In the genomic region with DNA sequence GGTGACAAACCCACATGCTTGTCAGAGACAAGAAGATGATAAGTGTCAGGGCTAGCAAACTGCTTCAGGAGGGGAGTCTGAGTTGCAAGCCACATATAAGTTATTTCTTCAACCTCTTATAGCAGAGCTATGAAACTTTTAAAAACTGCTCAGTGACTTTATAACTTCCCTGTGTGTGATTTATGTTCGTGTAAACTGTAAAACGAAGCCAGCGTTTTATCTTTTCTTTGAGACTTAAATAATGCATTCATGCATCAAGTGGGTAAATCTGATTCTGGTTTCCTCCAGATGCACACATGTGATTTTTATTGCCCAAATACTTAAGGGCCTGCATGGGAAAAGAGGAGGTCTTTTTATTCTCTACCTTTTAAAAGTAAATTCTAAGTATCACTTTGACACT, we compare ENCODE assay signal across 13 mouse cellular contexts.
DNase-seq lines count a peak whose midpoint lies in the region; ATAC-seq and TF ChIP-seq lines count a peak whose summit lies in the region.
"Had no signal": no experiment of that assay in that cellular context is flagged by ENCODE, and none has a peak within 500 bp of the region (broad histone marks: within the 10 kb centered on the region; RNA-seq: fewer than 3 reads in every experiment).

No protein-coding gene starts in this region.

- H3K4me1 ChIP-seq in heart, embryonic 13.5 days, result peaks cover 68% of the 10 kb centered on the region
- peaks cover 53% of the 10 kb centered on the region for H3K4me1 ChIP-seq in hindbrain, embryonic 13.5 days (replicated peaks)
- H3K4me1 ChIP-seq in limb, embryonic 15.5 days, result peaks cover 29% of the 10 kb centered on the region
- H3K4me1 ChIP-seq: megakaryocyte, embryonic 14.5 days had no signal

- H3K4me3 ChIP-seq in heart, embryonic 13.5 days, result no peak overlapping the region
- H3K4me3 ChIP-seq in layer of hippocampus, adult 2 months, result no peak overlapping the region
- no peak overlapping the region for H3K4me3 ChIP-seq in hindbrain, embryonic 13.5 days
- H3K4me3 ChIP-seq in limb, embryonic 15.5 days, result no peak overlapping the region
- H3K4me3 ChIP-seq: forebrain, embryonic 10.5 days; megakaryocyte, embryonic 14.5 days had no signal

- peak overlapping the region; percentile 16 for H3K4me2 ChIP-seq in heart, embryonic 13.5 days
- H3K4me2 ChIP-seq in hindbrain, embryonic 13.5 days, result no peak overlapping the region
- H3K4me2 ChIP-seq in limb, embryonic 15.5 days, result 0 out of 2 replicates have a peak overlapping the region, but pooled peaks have one; percentile 22

- TF ChIP-seq CTCF in layer of hippocampus, adult 2 months (conservative IDR thresholded peaks at IDR 0.05), result no peak

- no peak overlapping the region for H3K9ac ChIP-seq in heart, embryonic 13.5 days
- H3K9ac ChIP-seq in hindbrain, embryonic 13.5 days, result no peak overlapping the region
- no peak overlapping the region for H3K9ac ChIP-seq in limb, embryonic 15.5 days

- H3K27ac ChIP-seq in heart, embryonic 13.5 days (replicated peaks), result peak overlapping the region; percentile 72
- peak overlapping the region; percentile 59; the same call in 1 of the 2 replicates for H3K27ac ChIP-seq in layer of hippocampus, adult 2 months
- H3K27ac ChIP-seq in hindbrain, embryonic 13.5 days, result peak overlapping the region; percentile 76
- H3K27ac ChIP-seq in limb, embryonic 15.5 days, result peak overlapping the region; percentile 69

- H3K36me3 ChIP-seq in heart, embryonic 13.5 days, result no peaks in the 10 kb centered on the region
- no peaks in the 10 kb centered on the region for H3K36me3 ChIP-seq in hindbrain, embryonic 13.5 days
- H3K36me3 ChIP-seq in limb, embryonic 15.5 days, result no peaks in the 10 kb centered on the region
- H3K36me3 ChIP-seq: forebrain, embryonic 10.5 days had no signal

- DNase-seq in heart, adult 9 months (ENCODE audit: low spot score in 2 of 2), result no peak
- DNase-seq in layer of hippocampus, adult 2 months (ENCODE audit: low spot score in 2 of 2), result no peak
- DNase-seq in layer of hippocampus, adult 11-12 months (ENCODE audit: low spot score), result no peak
- no peak for DNase-seq in adrenal gland, adult 8-10 months
- DNase-seq in urinary bladder, postnatal 14 days (ENCODE audit: low spot score), result no peak
- DNase-seq: thymus, adult 18-20 months had no signal

- H3K9me3 ChIP-seq in heart, embryonic 13.5 days, result no peaks in the 10 kb centered on the region
- H3K9me3 ChIP-seq in hindbrain, embryonic 13.5 days, result no peaks in the 10 kb centered on the region
- H3K9me3 ChIP-seq in limb, embryonic 15.5 days, result no peaks in the 10 kb centered on the region
- H3K9me3 ChIP-seq: forebrain, embryonic 10.5 days; megakaryocyte, embryonic 14.5 days had no signal

- no peaks in the 10 kb centered on the region for H3K27me3 ChIP-seq in heart, embryonic 13.5 days (replicated peaks)
- H3K27me3 ChIP-seq in hindbrain, embryonic 13.5 days, result no peaks in the 10 kb centered on the region
- H3K27me3 ChIP-seq in limb, embryonic 15.5 days, result no peaks in the 10 kb centered on the region
- H3K27me3 ChIP-seq: megakaryocyte, embryonic 14.5 days had no signal

- 64% methylated on average over 3 of the region's 3 CpGs for WGBS in heart, embryonic 13.5 days
- 81% methylated on average over 3 of the region's 3 CpGs for WGBS in hindbrain, embryonic 13.5 days
- whole genome bisulfite sequencing in limb, embryonic 15.5 days, result 15% methylated on average over 3 of the region's 3 CpGs

- ATAC-seq in heart, embryonic 13.5 days (ENCODE audit: extremely low read depth, insufficient number of reproducible peaks, low FRiP score, low TSS enrichment), result no peak
- ATAC-seq in hindbrain, embryonic 13.5 days (ENCODE audit: low FRiP score), result no peak
- no peak for ATAC-seq in limb, embryonic 15.5 days (ENCODE audit: insufficient number of reproducible peaks, low FRiP score, low TSS enrichment, low read depth)
- ATAC-seq: activated CD4-positive, CD25-positive, alpha-beta regulatory T cell, adult 4 months; CD4-positive, CD25-positive, alpha-beta regulatory T cell, adult 4 months had no signal
